Mouse (Mus musculus): ENCODE results near the gene Synj2. TPM values are rescaled to one million over a fixed set of nuclear protein-coding genes. Genes with fewer than 3 reads are reported as not detected.

The Synj2 gene
- 4.3 to 5.8 TPM (median 5.3 TPM) in 4 replicates for total RNA-seq (2023; ENCODE audit: inconsistent age)

DNA sequence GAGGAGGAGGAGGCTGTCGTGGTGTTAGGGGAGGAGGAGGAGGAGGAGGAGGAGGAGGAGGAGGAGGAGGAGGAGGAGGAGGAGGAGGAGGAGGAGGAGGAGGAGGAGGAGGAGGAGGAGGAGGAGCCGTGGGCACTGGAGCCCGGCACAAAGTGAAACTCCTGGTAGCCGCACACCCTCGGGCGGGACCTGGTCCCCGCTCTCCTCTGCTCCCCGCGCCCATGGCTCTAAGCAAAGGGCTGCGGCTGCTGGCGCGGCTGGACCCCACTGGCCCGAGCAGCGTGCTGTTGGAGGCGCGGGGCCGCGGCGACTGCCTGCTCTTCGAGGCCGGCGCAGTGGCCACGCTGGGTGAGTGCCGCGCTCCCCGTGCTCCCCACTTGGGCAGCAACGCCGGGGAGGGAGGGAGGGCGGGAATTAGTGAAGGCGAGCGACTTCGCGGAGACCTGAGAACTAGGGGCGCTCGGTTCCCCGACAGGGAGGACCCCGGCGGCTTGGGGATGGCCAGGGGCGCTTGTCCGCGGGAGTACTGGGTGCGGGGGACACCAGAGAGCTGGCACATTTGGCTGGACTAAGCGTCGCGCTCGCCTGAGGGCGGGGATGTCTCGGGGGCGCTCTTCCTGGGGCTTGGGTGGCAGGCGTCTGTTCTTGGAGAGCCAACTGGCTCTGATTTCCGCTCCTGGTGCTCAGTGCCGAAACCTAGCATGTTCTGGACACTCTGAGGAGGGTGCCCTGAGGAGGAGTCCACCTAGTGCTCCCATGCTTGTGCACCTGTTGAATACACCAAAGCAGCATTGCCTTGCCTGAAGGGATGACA, at the start of gene Synj2:
Synj2 (plus strand) TSS at position 51 of the 814 bp plus-strand sequence.

GRCm38 (mm10) chr17:6079287-6080122, 138.4 kb downstream of the Synj2 start, which contains the start of the genes Serac1 and Gtf2h5:
Gene Serac1, minus strand, starts transcription at chr17:6079741.
Gene Gtf2h5, plus strand, starts transcription at chr17:6079786.

Other genes with a start within 250 kb of the Synj2 start
- gene Snx9, start 100.0 kb upstream of the Synj2 start, total RNA-seq (2023; ENCODE audit: inconsistent age): 120 to 125 TPM (median 122 TPM) in 4 replicates
- 5.9 to 9.0 TPM (median 6.5 TPM) in 4 replicates for gene Serac1, start 138.5 kb downstream of the Synj2 start, total RNA-seq (2023; ENCODE audit: inconsistent age)
- gene Gtf2h5, start 138.5 kb downstream of the Synj2 start, total RNA-seq (2023; ENCODE audit: inconsistent age): 56.5 to 61.5 TPM (median 59.7 TPM) in 4 replicates
- 58.1 to 65.9 TPM (median 63.4 TPM) in 4 replicates for gene Tulp4, start 165.2 kb downstream of the Synj2 start, total RNA-seq (2023; ENCODE audit: inconsistent age)